Comparison of ENCODE assay signal across 42 mouse cellular contexts in the genomic region with DNA sequence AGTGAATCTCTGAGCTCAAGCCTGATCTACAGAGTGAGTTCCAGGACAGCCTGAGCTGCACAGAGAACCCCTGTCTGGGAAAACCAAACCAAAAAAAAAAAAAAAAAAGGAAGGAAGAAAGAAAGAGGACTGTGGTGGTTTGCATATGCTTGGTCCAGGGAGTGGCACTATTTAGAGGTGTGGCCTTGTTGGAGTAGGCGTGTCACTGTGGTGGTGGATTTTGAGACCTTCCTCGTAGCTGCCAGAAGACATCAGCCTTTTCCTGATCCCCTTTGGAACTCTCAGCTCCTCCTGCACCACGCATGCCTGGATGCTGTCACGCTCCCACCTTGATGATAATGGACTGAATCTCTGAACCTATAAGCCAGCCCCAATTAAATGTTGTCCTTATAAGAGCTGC. TPM values are rescaled to one million over a fixed set of nuclear protein-coding genes. Genes with fewer than 3 reads are reported as not detected.
"Had no signal": no experiment of that assay in that cellular context is flagged by ENCODE, and none has a peak within 500 bp of the region (broad histone marks: within the 10 kb centered on the region; RNA-seq: fewer than 3 reads in every experiment).

No protein-coding gene starts in this region.

- H3K4me3 ChIP-seq: gastrocnemius, adult 2 months; heart, embryonic 12.5 days; hindbrain, embryonic 10.5 days; hindbrain, embryonic 12.5 days; intestine, embryonic 15.5 days; limb, embryonic 13.5 days; limb, embryonic 15.5 days; liver, embryonic 12.5 days had no signal

- H3K27me3 ChIP-seq: heart, embryonic 12.5 days; hindbrain, embryonic 12.5 days; intestine, embryonic 15.5 days; limb, embryonic 13.5 days; limb, embryonic 15.5 days; liver, embryonic 12.5 days had no signal

- H3K4me2 ChIP-seq: heart, embryonic 12.5 days; hindbrain, embryonic 12.5 days; hindbrain, embryonic 14.5 days; intestine, embryonic 15.5 days; limb, embryonic 13.5 days; limb, embryonic 15.5 days; liver, embryonic 12.5 days had no signal

- ATAC-seq: hindbrain, embryonic 16.5 days; inflammation-experienced regulatory T-cells, adult 6 months; intestine, embryonic 15.5 days; intestine, postnatal 0 days; liver, embryonic 12.5 days had no signal

- DNase-seq: gastrocnemius, adult 2 months; gastrocnemius, postnatal 10 days; gastrocnemius, postnatal 25 days; heart, adult 18-20 months; heart, postnatal 10 days; heart, postnatal 4 days; kidney, adult 18-20 months; kidney, adult 8-10 months; kidney, postnatal 14 days; kidney, postnatal 36 days; layer of hippocampus, adult 9-11 months; layer of hippocampus, postnatal 36 days; left cerebral cortex, postnatal 4 days had no signal

- H3K9ac ChIP-seq: heart, embryonic 12.5 days; hindbrain, embryonic 12.5 days; hindbrain, embryonic 14.5 days; intestine, embryonic 15.5 days; limb, embryonic 13.5 days; limb, embryonic 15.5 days; liver, embryonic 12.5 days; liver, embryonic 14.5 days had no signal

- H3K4me1 ChIP-seq: heart, embryonic 12.5 days; hindbrain, embryonic 10.5 days; hindbrain, embryonic 12.5 days; intestine, embryonic 15.5 days; limb, embryonic 13.5 days; limb, embryonic 15.5 days had no signal

- H3K9me3 ChIP-seq: heart, embryonic 12.5 days; hindbrain, embryonic 10.5 days; hindbrain, embryonic 12.5 days; intestine, embryonic 15.5 days; limb, embryonic 13.5 days; limb, embryonic 15.5 days; liver, embryonic 12.5 days had no signal

- H3K27ac ChIP-seq: gastrocnemius, adult 2 months; hindbrain, embryonic 10.5 days; hindbrain, embryonic 12.5 days; hindbrain, embryonic 14.5 days; intestine, embryonic 15.5 days; limb, embryonic 13.5 days; limb, embryonic 15.5 days; liver, embryonic 12.5 days; liver, embryonic 14.5 days had no signal

RNA-seq across cellular contexts. Expression of gene Lyg2, which starts 32.9 kb away (rescaled TPM):
- total RNA-seq: gastrocnemius, adult 2 months; gastrocnemius, postnatal 10 days; gastrocnemius, postnatal 25 days; gastrocnemius, postnatal 4 days; granulocyte monocyte progenitor cell, adult 5-6 weeks; heart, adult 18-20 months; heart, adult 8-10 months; heart, postnatal 10 days; heart, postnatal 25 days; heart, postnatal 4 days; layer of hippocampus, postnatal 14 days; layer of hippocampus, postnatal 36 days; left cerebral cortex, adult 18-20 months; left cerebral cortex, adult 8-10 months; left cerebral cortex, postnatal 10 days; left cerebral cortex, postnatal 25 days; left cerebral cortex, postnatal 4 days; liver, adult 2 months had no signal
- polyA plus RNA-seq: heart, embryonic 12.5 days; heart, embryonic 14.5 days; heart, embryonic 16.5 days; hindbrain, embryonic 10.5 days; hindbrain, embryonic 12.5 days; hindbrain, embryonic 14.5 days; inflammation-experienced regulatory T-cells, adult 6 months; intestine, embryonic 15.5 days; intestine, postnatal 0 days; kidney, embryonic 14.5 days; kidney, embryonic 16.5 days; large intestine, adult 2 months; limb, embryonic 11.5 days; limb, embryonic 13.5 days; limb, embryonic 15.5 days; liver, adult 2 months; liver, embryonic 12.5 days; liver, embryonic 16.5 days had no signal
